Mouse (Mus musculus): Measurements from ENCODE around the gene Mbnl1. TPM values are rescaled to one million over a fixed set of nuclear protein-coding genes. Genes with fewer than 3 reads are reported as not detected.

The Mbnl1 gene
- polyA plus RNA-seq, 1 experiment from 2014 or later: 68.8 TPM

DNA sequence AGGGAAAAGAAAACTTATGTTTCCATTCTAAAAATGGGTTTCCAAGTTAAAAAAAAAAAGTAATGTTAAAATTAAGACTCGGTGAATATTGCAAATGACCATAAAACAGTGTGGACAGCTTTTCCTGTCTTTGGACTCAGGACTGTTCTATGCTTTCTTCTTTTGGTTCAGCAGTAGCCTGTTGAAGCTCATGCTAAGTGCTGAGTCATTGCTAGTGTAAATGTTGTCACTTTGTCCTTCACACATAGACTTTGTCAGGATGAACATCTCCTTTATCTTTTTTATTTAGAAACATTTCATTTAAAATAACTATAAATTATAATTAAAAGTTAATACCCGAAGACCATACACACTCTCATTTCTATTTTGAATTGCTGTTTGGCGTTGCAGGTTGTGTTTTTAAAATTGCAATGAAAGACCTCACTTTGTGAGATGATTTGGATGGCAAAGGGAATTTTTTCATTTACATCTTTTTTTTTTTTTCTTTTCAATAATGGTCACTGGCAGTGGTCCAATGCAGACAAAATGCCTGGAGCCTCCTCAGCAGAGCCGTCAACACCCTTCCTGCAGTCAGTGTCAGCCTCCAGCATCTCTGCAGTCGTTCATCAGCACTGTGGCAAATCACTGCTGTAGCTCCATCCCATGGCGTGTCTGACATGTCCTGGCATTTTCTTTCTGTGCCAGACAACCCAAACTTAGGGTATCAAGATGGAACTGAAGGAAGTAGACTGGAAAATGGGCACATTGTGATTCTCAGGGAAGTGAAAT lies 96.4 kb downstream of the Mbnl1 start:
- no peak for ATAC-seq (replicated peaks; ENCODE audit: insufficient number of reproducible peaks, low FRiP score, low TSS enrichment, low read depth)

DNA sequence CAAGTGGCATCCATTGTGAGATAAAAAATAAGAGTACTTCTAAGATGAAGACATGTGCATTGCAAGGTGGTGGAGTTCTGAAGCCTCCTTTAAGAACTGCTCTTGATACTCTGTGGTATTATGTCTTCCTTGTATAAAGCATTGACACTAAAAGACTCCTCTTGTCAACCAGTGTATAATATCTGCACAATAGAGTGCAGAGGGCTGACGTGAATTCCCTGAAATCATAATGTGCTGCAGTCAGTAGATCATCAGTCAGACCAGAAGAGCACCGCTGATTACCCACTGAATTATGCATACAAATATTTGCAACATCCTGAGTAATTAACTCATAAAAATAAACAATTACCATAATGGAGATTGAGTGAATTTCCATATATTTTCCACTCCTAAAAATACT lies 97.2 kb downstream of the Mbnl1 start:
- H3K27ac ChIP-seq (replicated peaks; ENCODE audit: low read depth, low read length): no peak overlapping the region
- H3K36me3 ChIP-seq (replicated peaks; ENCODE audit: control insufficient read depth, insufficient read depth, low read depth, low read length): no peaks in the 10 kb centered on the region
- no peaks in the 10 kb centered on the region for H3K27me3 ChIP-seq (ENCODE audit: control insufficient read depth, insufficient read depth, low read length)
- DNase-seq (ENCODE audit: low spot score) (no peak), ATAC-seq (replicated peaks; ENCODE audit: insufficient number of reproducible peaks, low FRiP score, low TSS enrichment, low read depth) (no peak)
- H3K4me3 ChIP-seq (ENCODE audit: low read depth, low read length): no peak overlapping the region
- no peak overlapping the region for H3K9ac ChIP-seq (replicated peaks; ENCODE audit: low read length)
- H3K9me3 ChIP-seq (replicated peaks; ENCODE audit: control insufficient read depth, low read length): no peaks in the 10 kb centered on the region
- H3K4me1 ChIP-seq (ENCODE audit: control insufficient read depth, insufficient read depth, low read length): no peaks in the 10 kb centered on the region
- no peak overlapping the region for H3K4me2 ChIP-seq (ENCODE audit: low read depth, low read length)
- WGBS: 69% methylated on average over 2 of the region's 2 CpGs

More for the DNA sequence above, 96.4 kb downstream of the Mbnl1 start:
- Histone ChIP-seq H3K27ac (replicated peaks; ENCODE audit: low read depth, low read length) (no peak overlapping the region), H3K9me3 (replicated peaks; ENCODE audit: control insufficient read depth, low read length) (no peaks in the 10 kb centered on the region), H3K9ac (replicated peaks; ENCODE audit: low read length) (no peak overlapping the region), H3K4me2 (ENCODE audit: low read depth, low read length) (no peak overlapping the region), H3K4me3 (ENCODE audit: low read depth, low read length) (no peak overlapping the region), H3K4me1 (ENCODE audit: control insufficient read depth, insufficient read depth, low read length) (no peaks in the 10 kb centered on the region), H3K36me3 (replicated peaks; ENCODE audit: control insufficient read depth, insufficient read depth, low read depth, low read length) (no peaks in the 10 kb centered on the region), H3K27me3 (ENCODE audit: control insufficient read depth, insufficient read depth, low read length) (no peaks in the 10 kb centered on the region)
- 64% methylated on average over 6 of the region's 6 CpGs for WGBS
- no peak for DNase-seq (ENCODE audit: low spot score)

DNA sequence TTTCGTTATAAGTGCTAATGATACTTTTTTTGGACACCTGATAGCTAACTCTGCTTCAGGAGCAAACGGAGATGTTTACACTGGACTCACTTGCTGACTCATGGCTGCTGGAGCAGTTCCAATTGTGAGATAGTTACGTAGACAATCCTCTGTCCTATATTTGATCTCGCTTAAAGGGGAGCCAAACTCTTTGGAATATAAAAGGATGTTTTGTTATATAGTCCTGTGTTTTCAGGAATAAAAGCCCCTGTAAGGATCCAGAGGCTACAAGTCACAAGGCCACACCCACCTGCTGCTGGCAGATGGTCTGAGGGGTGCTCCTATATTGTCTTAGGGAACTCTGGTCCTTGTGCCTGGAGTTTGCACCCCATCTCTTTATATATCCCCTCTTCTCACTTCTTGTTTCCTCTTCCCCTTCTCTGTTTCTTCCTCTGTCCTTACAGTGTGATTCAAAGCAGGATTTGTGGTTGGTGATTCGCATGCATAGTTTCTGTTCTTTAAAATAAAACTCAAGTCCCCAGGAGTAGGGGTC lies 97.9 kb downstream of the Mbnl1 start:
- H3K4me2 ChIP-seq (ENCODE audit: low read depth, low read length): no peak overlapping the region
- no peaks in the 10 kb centered on the region for H3K4me1 ChIP-seq (ENCODE audit: control insufficient read depth, insufficient read depth, low read length)
- 63% methylated on average over 5 of the region's 5 CpGs for WGBS
- no peak overlapping the region for H3K27ac ChIP-seq (replicated peaks; ENCODE audit: low read depth, low read length)
- H3K27me3 ChIP-seq (ENCODE audit: control insufficient read depth, insufficient read depth, low read length): no peaks in the 10 kb centered on the region
- H3K4me3 ChIP-seq (ENCODE audit: low read depth, low read length): no peak overlapping the region
- H3K36me3 ChIP-seq (replicated peaks; ENCODE audit: control insufficient read depth, insufficient read depth, low read depth, low read length): no peaks in the 10 kb centered on the region
- no peak overlapping the region for H3K9ac ChIP-seq (replicated peaks; ENCODE audit: low read length)
- DNase-seq (ENCODE audit: low spot score) (no peak), ATAC-seq (replicated peaks; ENCODE audit: insufficient number of reproducible peaks, low FRiP score, low TSS enrichment, low read depth) (no peak)
- no peaks in the 10 kb centered on the region for H3K9me3 ChIP-seq (replicated peaks; ENCODE audit: control insufficient read depth, low read length)

- Histone ChIP-seq H3K27ac (replicated peaks; ENCODE audit: low read depth, low read length) (no peak overlapping the region), H3K4me2 (ENCODE audit: low read depth, low read length) (no peak overlapping the region), H3K36me3 (replicated peaks; ENCODE audit: control insufficient read depth, insufficient read depth, low read depth, low read length) (no peaks in the 10 kb centered on the region), H3K4me1 (ENCODE audit: control insufficient read depth, insufficient read depth, low read length) (no peaks in the 10 kb centered on the region), H3K9me3 (replicated peaks; ENCODE audit: control insufficient read depth, low read length) (no peaks in the 10 kb centered on the region), H3K4me3 (ENCODE audit: low read depth, low read length) (no peak overlapping the region), H3K27me3 (ENCODE audit: control insufficient read depth, insufficient read depth, low read length) (no peaks in the 10 kb centered on the region), H3K9ac (replicated peaks; ENCODE audit: low read length) (no peak overlapping the region)
- 75% methylated on average over 1 of the region's 1 CpGs for WGBS
- DNase-seq (ENCODE audit: low spot score): no peak
- ATAC-seq (replicated peaks; ENCODE audit: insufficient number of reproducible peaks, low FRiP score, low TSS enrichment, low read depth): no peak
Measured at GRCm38 (mm10) chr3:60571493-60571892, 98.9 kb downstream of the Mbnl1 start.

- H3K36me3 ChIP-seq (replicated peaks; ENCODE audit: control insufficient read depth, insufficient read depth, low read depth, low read length): no peaks in the 10 kb centered on the region
- 89% methylated on average over 9 of the region's 9 CpGs for WGBS
- no peak overlapping the region for H3K27ac ChIP-seq (replicated peaks; ENCODE audit: low read depth, low read length)
- H3K27me3 ChIP-seq (ENCODE audit: control insufficient read depth, insufficient read depth, low read length): no peaks in the 10 kb centered on the region
- no peaks in the 10 kb centered on the region for H3K4me1 ChIP-seq (ENCODE audit: control insufficient read depth, insufficient read depth, low read length)
- H3K4me2 ChIP-seq (ENCODE audit: low read depth, low read length): no peak overlapping the region
- no peak for DNase-seq (ENCODE audit: low spot score)
- H3K9me3 ChIP-seq (replicated peaks; ENCODE audit: control insufficient read depth, low read length): no peaks in the 10 kb centered on the region
- no peak overlapping the region for H3K4me3 ChIP-seq (ENCODE audit: low read depth, low read length)
- ATAC-seq (replicated peaks; ENCODE audit: insufficient number of reproducible peaks, low FRiP score, low TSS enrichment, low read depth): no peak
- H3K9ac ChIP-seq (replicated peaks; ENCODE audit: low read length): no peak overlapping the region
Measured at GRCm38 (mm10) chr3:60574199-60574598, 101.6 kb downstream of the Mbnl1 start.

DNA sequence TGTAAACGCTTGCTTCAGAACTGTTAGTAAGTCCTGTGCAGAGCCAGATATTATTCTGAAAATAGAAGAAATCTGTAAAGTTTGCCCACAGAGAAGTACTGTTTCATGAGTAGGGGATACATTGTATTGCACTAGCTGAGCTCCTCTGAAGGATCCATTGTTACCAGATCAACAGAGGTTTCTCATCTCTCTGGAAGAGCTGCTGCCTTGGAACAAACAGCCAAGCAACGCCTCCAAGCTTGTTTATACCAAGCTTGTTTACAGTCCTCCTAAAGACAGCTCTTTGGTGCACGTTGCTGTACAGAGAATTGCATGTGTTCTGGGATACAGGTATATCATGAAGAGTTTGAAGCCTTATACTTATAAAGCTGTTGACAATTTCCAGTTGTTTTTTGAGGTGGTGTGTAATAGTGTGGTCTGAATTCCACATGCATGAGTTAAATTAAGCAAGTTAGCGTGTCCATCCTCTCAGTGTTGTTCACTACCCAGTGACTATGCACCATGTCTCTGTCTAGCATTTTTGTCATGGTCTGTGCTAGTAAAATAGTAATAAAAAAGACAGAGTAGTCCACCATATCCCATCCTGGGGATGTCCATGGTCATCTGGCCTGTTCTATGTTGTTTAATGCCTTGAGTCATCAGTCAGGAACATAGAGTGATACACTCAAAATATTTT lies 102.4 kb downstream of the Mbnl1 start:
- no peak for ATAC-seq (replicated peaks; ENCODE audit: insufficient number of reproducible peaks, low FRiP score, low TSS enrichment, low read depth)
- Histone ChIP-seq H3K36me3 (replicated peaks; ENCODE audit: control insufficient read depth, insufficient read depth, low read depth, low read length) (no peaks in the 10 kb centered on the region), H3K27ac (replicated peaks; ENCODE audit: low read depth, low read length) (no peak overlapping the region), H3K27me3 (ENCODE audit: control insufficient read depth, insufficient read depth, low read length) (no peaks in the 10 kb centered on the region), H3K4me3 (ENCODE audit: low read depth, low read length) (no peak overlapping the region), H3K9me3 (replicated peaks; ENCODE audit: control insufficient read depth, low read length) (no peaks in the 10 kb centered on the region), H3K4me2 (ENCODE audit: low read depth, low read length) (no peak overlapping the region), H3K9ac (replicated peaks; ENCODE audit: low read length) (no peak overlapping the region), H3K4me1 (ENCODE audit: control insufficient read depth, insufficient read depth, low read length) (no peaks in the 10 kb centered on the region)
- WGBS: 79% methylated on average over 4 of the region's 4 CpGs
- DNase-seq (ENCODE audit: low spot score): no peak

DNA sequence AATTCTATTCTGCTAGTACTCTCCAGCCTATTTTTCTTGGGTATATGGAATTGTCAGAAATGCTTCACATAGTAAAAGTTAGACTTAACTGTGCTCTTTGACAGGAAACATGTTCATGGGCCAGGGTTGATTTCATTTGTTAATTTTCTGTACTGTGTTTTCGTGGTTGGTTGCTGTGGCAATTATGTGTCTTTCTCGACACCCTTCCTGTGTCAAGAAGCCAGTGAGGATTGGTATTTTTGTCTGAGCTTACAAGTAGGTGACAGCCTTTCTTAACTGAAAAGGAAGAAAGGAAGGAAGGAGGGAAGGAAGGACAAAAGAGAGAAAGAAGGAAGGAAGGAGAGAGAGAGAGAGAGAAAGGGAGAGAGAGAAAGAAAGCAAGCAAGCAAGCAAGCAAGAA lies 103.3 kb downstream of the Mbnl1 start:
- Histone ChIP-seq H3K4me3 (ENCODE audit: low read depth, low read length) (no peak overlapping the region), H3K27ac (replicated peaks; ENCODE audit: low read depth, low read length) (no peak overlapping the region), H3K27me3 (ENCODE audit: control insufficient read depth, insufficient read depth, low read length) (no peaks in the 10 kb centered on the region), H3K4me2 (ENCODE audit: low read depth, low read length) (no peak overlapping the region), H3K9me3 (replicated peaks; ENCODE audit: control insufficient read depth, low read length) (no peaks in the 10 kb centered on the region), H3K4me1 (ENCODE audit: control insufficient read depth, insufficient read depth, low read length) (no peaks in the 10 kb centered on the region), H3K9ac (replicated peaks; ENCODE audit: low read length) (no peak overlapping the region), H3K36me3 (replicated peaks; ENCODE audit: control insufficient read depth, insufficient read depth, low read depth, low read length) (no peaks in the 10 kb centered on the region)
- ATAC-seq (replicated peaks; ENCODE audit: insufficient number of reproducible peaks, low FRiP score, low TSS enrichment, low read depth): no peak
- no peak for DNase-seq (ENCODE audit: low spot score)
- WGBS: 45% methylated on average over 2 of the region's 2 CpGs

GRCm38 (mm10) chr3:60576366-60577046 lies 103.9 kb downstream of the Mbnl1 start:
- H3K4me3 ChIP-seq (ENCODE audit: low read depth, low read length): no peak overlapping the region
- no peak overlapping the region for H3K27ac ChIP-seq (replicated peaks; ENCODE audit: low read depth, low read length)
- H3K9ac ChIP-seq (replicated peaks; ENCODE audit: low read length): no peak overlapping the region
- no peaks in the 10 kb centered on the region for H3K4me1 ChIP-seq (ENCODE audit: control insufficient read depth, insufficient read depth, low read length)
- no peak for DNase-seq (ENCODE audit: low spot score)
- H3K27me3 ChIP-seq (ENCODE audit: control insufficient read depth, insufficient read depth, low read length): no peaks in the 10 kb centered on the region
- WGBS: 71% methylated on average over 9 of the region's 9 CpGs
- no peaks in the 10 kb centered on the region for H3K9me3 ChIP-seq (replicated peaks; ENCODE audit: control insufficient read depth, low read length)
- no peak overlapping the region for H3K4me2 ChIP-seq (ENCODE audit: low read depth, low read length)
- no peak for ATAC-seq (replicated peaks; ENCODE audit: insufficient number of reproducible peaks, low FRiP score, low TSS enrichment, low read depth)
- H3K36me3 ChIP-seq (replicated peaks; ENCODE audit: control insufficient read depth, insufficient read depth, low read depth, low read length): no peaks in the 10 kb centered on the region
